19 mouse cellular contexts compared by ENCODE assay signal in genomic region chr12:109614416-109614815, GRCm38 (mm10). TPM values are rescaled to one million over a fixed set of nuclear protein-coding genes. Genes with fewer than 3 reads are reported as not detected.
DNase-seq lines count a peak whose midpoint lies in the region; ATAC-seq lines count a peak whose summit lies in the region.
"Had no signal": no experiment of that assay in that cellular context is flagged by ENCODE, and none has a peak within 500 bp of the region (broad histone marks: within the 10 kb centered on the region; RNA-seq: fewer than 3 reads in every experiment).

No protein-coding gene starts in this region.

- H3K4me1 ChIP-seq in heart, embryonic 12.5 days (replicated peaks): peaks cover 3% of the 10 kb centered on the region; the same call in 1 of the 2 replicates
- H3K4me1 ChIP-seq in limb, embryonic 13.5 days: peaks cover 18% of the 10 kb centered on the region
- H3K4me1 ChIP-seq in limb, embryonic 10.5 days: peaks cover 31% of the 10 kb centered on the region
- H3K4me1 ChIP-seq in stomach, embryonic 15.5 days: 0 out of 2 replicates have a peak, but pooled peaks cover 6% of the 10 kb centered on the region
- H3K4me1 ChIP-seq: megakaryocyte, embryonic 14.5 days had no signal

- peak; percentile 83 for DNase-seq in heart, adult 11 months
- DNase-seq in limb, embryonic 10.5 days (ENCODE audit: low spot score): no peak
- DNase-seq in embryo, embryonic 9.5 days (ENCODE audit: extremely low spot score): peak; percentile 26
- DNase-seq in urinary bladder, adult 2 months (ENCODE audit: low spot score): no peak
- DNase-seq in gastrocnemius, adult 18-20 months (ENCODE audit: low spot score): no peak
- DNase-seq: adrenal gland, postnatal 25 days; cerebellum, adult 2 months; gastrocnemius, postnatal 14 days; heart, postnatal 10 days; left cerebral cortex, postnatal 4 days; right cerebral cortex, postnatal 25 days had no signal

- no peak for ATAC-seq in heart, embryonic 12.5 days (ENCODE audit: insufficient number of reproducible peaks, low FRiP score)
- ATAC-seq in limb, embryonic 13.5 days (ENCODE audit: low FRiP score, low read depth): no peak
- ATAC-seq in stomach, embryonic 15.5 days (ENCODE audit: insufficient read depth, low FRiP score, low read depth): no peak
- ATAC-seq: lung, postnatal 0 days; midbrain, embryonic 16.5 days had no signal

- peaks cover 50% of the 10 kb centered on the region for H3K36me3 ChIP-seq in heart, embryonic 12.5 days
- H3K36me3 ChIP-seq in limb, embryonic 13.5 days: peaks cover 70% of the 10 kb centered on the region
- peaks cover 88% of the 10 kb centered on the region for H3K36me3 ChIP-seq in limb, embryonic 10.5 days
- H3K36me3 ChIP-seq in stomach, embryonic 15.5 days: peaks cover 28% of the 10 kb centered on the region

- 0 out of 2 replicates have a peak, but pooled peaks cover 17% of the 10 kb centered on the region for H3K27me3 ChIP-seq in heart, embryonic 12.5 days (replicated peaks)
- peaks cover 10% of the 10 kb centered on the region for H3K27me3 ChIP-seq in limb, embryonic 13.5 days
- 0 out of 2 replicates have a peak, but pooled peaks cover 8% of the 10 kb centered on the region for H3K27me3 ChIP-seq in limb, embryonic 10.5 days (ENCODE audit: low read depth, poor library complexity, severe bottlenecking)
- H3K27me3 ChIP-seq in stomach, embryonic 15.5 days (replicated peaks): no peaks in the 10 kb centered on the region

- H3K9me3 ChIP-seq in heart, embryonic 12.5 days (replicated peaks): peaks cover 11% of the 10 kb centered on the region
- peaks cover 11% of the 10 kb centered on the region; the same call in 1 of the 2 replicates for H3K9me3 ChIP-seq in limb, embryonic 13.5 days
- H3K9me3 ChIP-seq in limb, embryonic 10.5 days (replicated peaks): peaks cover 14% of the 10 kb centered on the region
- no peaks in the 10 kb centered on the region for H3K9me3 ChIP-seq in stomach, embryonic 15.5 days
- H3K9me3 ChIP-seq: megakaryocyte, embryonic 14.5 days had no signal

- no peak overlapping the region for H3K27ac ChIP-seq in heart, embryonic 12.5 days (ENCODE audit: poor library complexity, severe bottlenecking)
- H3K27ac ChIP-seq in limb, embryonic 13.5 days: no peak overlapping the region
- no peak overlapping the region for H3K27ac ChIP-seq in limb, embryonic 10.5 days
- H3K27ac ChIP-seq in stomach, embryonic 15.5 days: peak overlapping the region; percentile 28; the same call in 1 of the 2 replicates
- H3K27ac ChIP-seq: liver, embryonic 14.5 days had no signal

- H3K4me2 ChIP-seq in heart, embryonic 12.5 days: no peak overlapping the region
- H3K4me2 ChIP-seq in limb, embryonic 13.5 days (replicated peaks): 0 out of 2 replicates have a peak overlapping the region, but pooled peaks have one; percentile 7
- H3K4me2 ChIP-seq in stomach, embryonic 15.5 days: no peak overlapping the region

- 51% methylated on average over 10 of the region's 10 CpGs for WGBS in heart, embryonic 12.5 days
- 25% methylated on average over 10 of the region's 10 CpGs for WGBS in limb, embryonic 13.5 days
- 36% methylated on average over 10 of the region's 10 CpGs for WGBS in limb, embryonic 10.5 days
- 40% methylated on average over 10 of the region's 10 CpGs for WGBS in stomach, embryonic 15.5 days

- no peak overlapping the region for H3K9ac ChIP-seq in heart, embryonic 12.5 days
- no peak overlapping the region for H3K9ac ChIP-seq in limb, embryonic 13.5 days
- H3K9ac ChIP-seq in stomach, embryonic 15.5 days: no peak overlapping the region
- H3K9ac ChIP-seq: liver, embryonic 14.5 days had no signal

- H3K4me3 ChIP-seq in heart, embryonic 12.5 days: no peak overlapping the region
- H3K4me3 ChIP-seq in limb, embryonic 13.5 days: no peak overlapping the region
- no peak overlapping the region for H3K4me3 ChIP-seq in limb, embryonic 10.5 days
- no peak overlapping the region for H3K4me3 ChIP-seq in stomach, embryonic 15.5 days (replicated peaks)
- H3K4me3 ChIP-seq: megakaryocyte, embryonic 14.5 days had no signal

RNA-seq across cellular contexts. Expression of gene Rtl1, which starts 14.3 kb away (rescaled TPM):
- 0.34 and 0.54 TPM in 2 replicates for polyA plus RNA-seq in heart, embryonic 12.5 days (2016; fragmentation: Nextera tagmentation; extraction: Ambion mirVana)
- 2.9 and 3.1 TPM in 2 replicates for polyA plus RNA-seq in limb, embryonic 13.5 days (2015; fragmentation: Nextera tagmentation; extraction: Ambion mirVana)
- polyA plus RNA-seq in limb, embryonic 10.5 days (2016; fragmentation: Nextera tagmentation; extraction: Ambion mirVana): 0.69 and 0.74 TPM in 2 replicates
- polyA plus RNA-seq in stomach, embryonic 15.5 days (2015; fragmentation: Nextera tagmentation; extraction: Ambion mirVana): 1.7 and 2.4 TPM in 2 replicates
- polyA plus RNA-seq in urinary bladder, adult 2 months (2012; rRNA removed): 0.04 and 0.12 TPM in 2 replicates
- not detected for total RNA-seq in gastrocnemius, adult 18-20 months (2021)
- polyA plus RNA-seq: testis, adult 2 months had no signal

Comparison
In these comparisons a context has a peak if more than half of its experiments do, and no peak if none do; other contexts are left out.
1. DNase-seq: peak in heart, adult 11 months (single experiment) and embryo, embryonic 9.5 days (single experiment); none in limb, embryonic 10.5 days (single experiment), urinary bladder, adult 2 months (single experiment) and gastrocnemius, adult 18-20 months (single experiment).